Mouse (Mus musculus) CH12.LX (cell line): ENCODE results near the gene Epb41l3. TPM values are rescaled to one million over a fixed set of nuclear protein-coding genes. Genes with fewer than 3 reads are reported as not detected.

Experiments
- DNase-seq: peaks from one replicate; pipeline ENCODE4 v3.0.0-alpha.2; 2013; ENCODE audit errors: extremely low read depth
- H3K27ac ChIP-seq: 2 replicates; pipeline ENCODE4 v1.5.1; 2012; ENCODE audit warnings: low read depth, mild to moderate bottlenecking, control low read depth, moderate library complexity; ENCODE audit not compliant: insufficient read depth
- H3K27me3 ChIP-seq: replicated peaks from 2 replicates; pipeline ENCODE3; 2012; ENCODE audit warnings: inconsistent platforms
- H3K36me3 ChIP-seq, 2 experiments: replicated peaks in 1 of 2; 2 replicates each; pipeline versions ENCODE3 to v1.6.1; 2012; ENCODE audit warnings: inconsistent platforms in 1 of 2, low read length in 1 of 2, mild to moderate bottlenecking in 1 of 2, mixed read lengths in 1 of 2, moderate library complexity in 1 of 2; ENCODE audit not compliant: control insufficient read depth in 1 of 2, insufficient read depth in 1 of 2
- H3K4me1 ChIP-seq, 2 experiments: 2 replicates each; pipeline ENCODE4 v1.6.1; 2012; ENCODE audit warnings: inconsistent platforms in 1 of 2, moderate library complexity in 1 of 2; ENCODE audit not compliant: insufficient read depth in 2 of 2, control insufficient read depth in 1 of 2
- H3K4me2 ChIP-seq: 2 replicates; pipeline ENCODE4 v1.6.1; 2012; ENCODE audit warnings: low read depth, mild to moderate bottlenecking, control low read depth; ENCODE audit not compliant: poor library complexity, insufficient read depth, severe bottlenecking
- H3K4me3 ChIP-seq, 3 experiments: fragments of 150-350 bp in 1 of 3; sonication (generic) in 1 of 3; replicated peaks in 1 of 3; 2 replicates each; pipeline versions ENCODE3 to v1.5.1; 2011 to 2012; ENCODE audit warnings: low read depth in 2 of 3, low read length in 2 of 3, mild to moderate bottlenecking in 2 of 3, moderate library complexity in 2 of 3, control low read depth in 1 of 3, improper control_type of control experiment in 1 of 3, inconsistent platforms in 1 of 3, mixed read lengths in 1 of 3; ENCODE audit not compliant: poor library complexity in 1 of 3
- H3K79me2 ChIP-seq: replicated peaks from 2 replicates; pipeline ENCODE4 v1.6.1; 2012; ENCODE audit warnings: mild to moderate bottlenecking, moderate library complexity; ENCODE audit not compliant: control insufficient read depth, poor library complexity, insufficient read depth, severe bottlenecking; ENCODE audit errors: extremely low read depth
- H3K9ac ChIP-seq: 2 replicates; pipeline ENCODE4 v1.6.1; 2012; ENCODE audit warnings: low read depth, mild to moderate bottlenecking, control low read depth, moderate library complexity; ENCODE audit not compliant: insufficient read depth
- H3K9me3 ChIP-seq: replicated peaks from 2 replicates; pipeline ENCODE3; 2012; ENCODE audit warnings: low read length, inconsistent platforms, mixed read lengths
- BHLHE40 ChIP-seq: IDR thresholded peaks from 2 replicates; pipeline ENCODE4 v1.6.1; 2011; ENCODE audit warnings: mild to moderate bottlenecking, low read depth, low read length, improper control_type of control experiment
- E2F4 ChIP-seq: IDR thresholded peaks from 2 replicates; pipeline ENCODE4 v1.6.1; 2011; ENCODE audit warnings: low read depth, low read length, improper control_type of control experiment; ENCODE audit not compliant: insufficient replicate concordance
- ELF1 ChIP-seq: IDR thresholded peaks from 2 replicates; pipeline ENCODE4 v1.6.1; 2014; ENCODE audit warnings: low read depth, mild to moderate bottlenecking, inconsistent platforms, low read length, improper control_type of control experiment
- EP300 ChIP-seq: IDR thresholded peaks from 2 replicates; pipeline ENCODE4 v1.6.1; 2011; ENCODE audit warnings: low read length, improper control_type of control experiment
- IRF4 ChIP-seq: IDR thresholded peaks from 2 replicates; pipeline ENCODE4 v1.6.1; 2014; ENCODE audit warnings: low read depth, mild to moderate bottlenecking, inconsistent platforms, low read length, improper control_type of control experiment
- JUN ChIP-seq: IDR thresholded peaks from 2 replicates; pipeline ENCODE4 v1.6.1; 2011; ENCODE audit warnings: low read depth, mild to moderate bottlenecking, low read length, improper control_type of control experiment, moderate library complexity; ENCODE audit not compliant: insufficient read depth
- KAT2A ChIP-seq: IDR thresholded peaks from 2 replicates; pipeline ENCODE4 v1.6.1; 2012; ENCODE audit warnings: low read length, improper control_type of control experiment, inconsistent platforms; ENCODE audit not compliant: insufficient replicate concordance
- MAFK ChIP-seq: IDR thresholded peaks from 2 replicates; pipeline ENCODE4 v1.6.1; 2011; ENCODE audit warnings: low read length, improper control_type of control experiment; ENCODE audit not compliant: insufficient replicate concordance
- MAZ ChIP-seq: IDR thresholded peaks from 2 replicates; pipeline ENCODE4 v1.6.1; 2012; ENCODE audit warnings: low read depth, mild to moderate bottlenecking, inconsistent platforms, low read length, improper control_type of control experiment, moderate library complexity
- MEF2A ChIP-seq: IDR thresholded peaks from 2 replicates; pipeline ENCODE4 v1.6.1; 2014; ENCODE audit warnings: low read depth, mild to moderate bottlenecking, inconsistent platforms, low read length, improper control_type of control experiment, borderline replicate concordance
- MXI1 ChIP-seq: IDR thresholded peaks from 2 replicates; pipeline ENCODE4 v1.6.1; 2011; ENCODE audit warnings: mild to moderate bottlenecking, low read depth, low read length, improper control_type of control experiment
- MYC ChIP-seq: IDR thresholded peaks from 2 replicates; pipeline ENCODE4 v1.6.1; 2011; ENCODE audit warnings: low read depth, mild to moderate bottlenecking, improper control_type of control experiment, low read length
- NRF1 ChIP-seq: IDR thresholded peaks from 2 replicates; pipeline ENCODE4 v1.6.1; 2014; ENCODE audit warnings: low read depth, mild to moderate bottlenecking, inconsistent platforms, low read length, improper control_type of control experiment, moderate library complexity
- POLR2A ChIP-seq: IDR thresholded peaks from 2 replicates; pipeline ENCODE4 v1.6.1; 2011; ENCODE audit warnings: low read depth, mild to moderate bottlenecking, improper control_type of control experiment, low read length
- RCOR1 ChIP-seq: conservative IDR thresholded peaks from 2 replicates; pipeline ENCODE4 v1.6.1; 2012; ENCODE audit warnings: low read depth, mild to moderate bottlenecking, inconsistent platforms, low read length, improper control_type of control experiment
- SMC3 ChIP-seq: IDR thresholded peaks from 2 replicates; pipeline ENCODE4 v1.6.1; 2011; ENCODE audit warnings: low read depth, low read length, improper control_type of control experiment
- TBP ChIP-seq: conservative IDR thresholded peaks from 2 replicates; pipeline ENCODE4 v1.6.1; 2011; ENCODE audit warnings: low read depth, low read length, improper control_type of control experiment
- TCF12 ChIP-seq: IDR thresholded peaks from 2 replicates; pipeline ENCODE4 v1.6.1; 2014; ENCODE audit warnings: low read depth, mild to moderate bottlenecking, inconsistent platforms, low read length, improper control_type of control experiment
- UBTF ChIP-seq: IDR thresholded peaks from 2 replicates; pipeline ENCODE4 v1.6.1; 2012; ENCODE audit warnings: low read depth, mild to moderate bottlenecking, inconsistent platforms, low read length, improper control_type of control experiment, moderate library complexity
- USF1 ChIP-seq: IDR thresholded peaks from 2 replicates; pipeline ENCODE4 v1.6.1; 2014; ENCODE audit warnings: low read depth, mild to moderate bottlenecking, inconsistent platforms, low read length, improper control_type of control experiment
- ZC3H11A ChIP-seq: IDR thresholded peaks from 2 replicates; pipeline ENCODE4 v1.6.1; 2012; ENCODE audit warnings: low read depth, mild to moderate bottlenecking, inconsistent platforms, low read length, improper control_type of control experiment
- ZKSCAN1 ChIP-seq: IDR thresholded peaks from 2 replicates; pipeline ENCODE4 v1.6.1; 2012; ENCODE audit warnings: low read depth, inconsistent platforms, low read length, improper control_type of control experiment, borderline replicate concordance
- dilution Hi-C: fragments of 300-500 bp; cut with MboI; formaldehyde crosslinking; loops from 2 replicates; pipeline ENCODE4 v1.14.3; 2020; ENCODE audit warnings: low sequenced_read_pairs; ENCODE audit not compliant: extremely low pct_unique_long_range_greater_than_20kb, extremely low pct_ligation_motif_present
- in situ Hi-C: fragments of 300-500 bp; cut with MboI; formaldehyde crosslinking; loops from 3 replicates; pipeline ENCODE4 v1.14.3; 2019; ENCODE audit warnings: low sequenced_read_pairs, low pct_ligation_motif_present, low pct_unique_long_range_greater_than_20kb, mixed read lengths
- polyA plus RNA-seq: library from polyadenylated mRNA; unstranded; fragments of >175 nt; gene quantifications from 2 replicates; pipeline ENCODE4 v1.2.1, GENCODE M21; 2012; ENCODE audit warnings: low read depth; ENCODE audit not compliant: insufficient read length
- total RNA-seq, 2 experiments: library from RNA; depleted of rRNA; stranded (reverse); fragments of 300-350 nt in 1 of 2; fragments of >200 nt in 1 of 2; gene quantifications; 2 replicates each; pipeline ENCODE4 v1.2.3; 2012 to 2014

Epb41l3 gene
- total and polyA plus RNA-seq, 3 experiments = not detected

- DNase-seq = no peak
- dilution Hi-C loops (no loop called here), in situ Hi-C loops (no loop called here)
- Histone ChIP-seq H3K9ac (no peak overlapping the region), H3K27me3 (no peaks in the 10 kb centered on the region), H3K4me1 (peaks cover 0 to 5% of the 10 kb centered on the region in 2 experiments; a peak in 1 of 4 replicates), H3K79me2 (no peaks in the 10 kb centered on the region), H3K36me3 (no peaks in the 10 kb centered on the region), H3K9me3 (peaks cover 42% of the 10 kb centered on the region), H3K4me3 (no peak overlapping the region), H3K27ac (no peak overlapping the region), H3K4me2 (no peak overlapping the region)
- TF ChIP-seq ZC3H11A (no peak), EP300 (no peak), KAT2A (no peak), MYC (no peak), NRF1 (no peak), IRF4 (no peak), USF1 (no peak), TBP (no peak), ZKSCAN1 (no peak)
These were observed 145.9 kb downstream of the Epb41l3 start for GRCm38 (mm10) chr17:69221377-69221776.

- dilution Hi-C loops = no loop called here
- peaks cover 42% of the 10 kb centered on the region for H3K9me3 ChIP-seq
- no peak overlapping the region for H3K27ac ChIP-seq
These were observed 146.6 kb downstream of the Epb41l3 start for GRCm38 (mm10) chr17:69221966-69222692.

More at GRCm38 (mm10) chr17:69221966-69222692, 146.6 kb downstream of the Epb41l3 start:
- DNase-seq = no peak
- Histone ChIP-seq H3K4me3 (no peak overlapping the region), H3K4me2 (no peak overlapping the region), H3K79me2 (no peaks in the 10 kb centered on the region), H3K4me1 (peaks cover 0 to 5% of the 10 kb centered on the region in 2 experiments; a peak in 1 of 4 replicates), H3K36me3 (no peaks in the 10 kb centered on the region), H3K9ac (no peak overlapping the region), H3K27me3 (no peaks in the 10 kb centered on the region)
- TF ChIP-seq BHLHE40 = no peak
- TF ChIP-seq JUN = no peak
- TF ChIP-seq RCOR1 = no peak
- TF ChIP-seq ZC3H11A = no peak
- no peak for TF ChIP-seq SMC3
- TF ChIP-seq E2F4 = no peak
- no peak for TF ChIP-seq EP300
- no peak for TF ChIP-seq POLR2A
- no peak for TF ChIP-seq ELF1
- TF ChIP-seq MXI1 = no peak
- TF ChIP-seq IRF4 = no peak
- TF ChIP-seq TCF12 = no peak
- no peak for TF ChIP-seq MAFK
- TF ChIP-seq MAZ = no peak
- no peak for TF ChIP-seq MEF2A
- no peak for TF ChIP-seq UBTF
- TF ChIP-seq KAT2A = no peak
- in situ Hi-C loops = no loop called here
